Mouse (Mus musculus): Measurements from ENCODE around the gene Rsrc2.

Rsrc2 gene

GRCm38 (mm10) chr5:123696961-123697360 lies 52.3 kb downstream of the Rsrc2 start:
- in situ Hi-C loops (cut with MseI, MboI): loop anchor here (5.0 to 10.0 kb wide), 2 partner anchors 65 to 72 kb away; no protein-coding TSS in a partner anchor

GRCm38 (mm10) chr5:123696244-123696643 lies 53.0 kb downstream of the Rsrc2 start:
- in situ Hi-C loops (cut with MseI, MboI): loop anchor here (5.0 to 10.0 kb wide), 2 partner anchors 64 to 71 kb away; no protein-coding TSS in a partner anchor

GRCm38 (mm10) chr5:123694468-123694867 lies 54.7 kb downstream of the Rsrc2 start:
- in situ Hi-C loops (cut with MseI, MboI): loop anchor here in 1 of 2 experiments (10.0 kb wide), 1 partner anchor 70 kb away; no protein-coding TSS in a partner anchor

DNA sequence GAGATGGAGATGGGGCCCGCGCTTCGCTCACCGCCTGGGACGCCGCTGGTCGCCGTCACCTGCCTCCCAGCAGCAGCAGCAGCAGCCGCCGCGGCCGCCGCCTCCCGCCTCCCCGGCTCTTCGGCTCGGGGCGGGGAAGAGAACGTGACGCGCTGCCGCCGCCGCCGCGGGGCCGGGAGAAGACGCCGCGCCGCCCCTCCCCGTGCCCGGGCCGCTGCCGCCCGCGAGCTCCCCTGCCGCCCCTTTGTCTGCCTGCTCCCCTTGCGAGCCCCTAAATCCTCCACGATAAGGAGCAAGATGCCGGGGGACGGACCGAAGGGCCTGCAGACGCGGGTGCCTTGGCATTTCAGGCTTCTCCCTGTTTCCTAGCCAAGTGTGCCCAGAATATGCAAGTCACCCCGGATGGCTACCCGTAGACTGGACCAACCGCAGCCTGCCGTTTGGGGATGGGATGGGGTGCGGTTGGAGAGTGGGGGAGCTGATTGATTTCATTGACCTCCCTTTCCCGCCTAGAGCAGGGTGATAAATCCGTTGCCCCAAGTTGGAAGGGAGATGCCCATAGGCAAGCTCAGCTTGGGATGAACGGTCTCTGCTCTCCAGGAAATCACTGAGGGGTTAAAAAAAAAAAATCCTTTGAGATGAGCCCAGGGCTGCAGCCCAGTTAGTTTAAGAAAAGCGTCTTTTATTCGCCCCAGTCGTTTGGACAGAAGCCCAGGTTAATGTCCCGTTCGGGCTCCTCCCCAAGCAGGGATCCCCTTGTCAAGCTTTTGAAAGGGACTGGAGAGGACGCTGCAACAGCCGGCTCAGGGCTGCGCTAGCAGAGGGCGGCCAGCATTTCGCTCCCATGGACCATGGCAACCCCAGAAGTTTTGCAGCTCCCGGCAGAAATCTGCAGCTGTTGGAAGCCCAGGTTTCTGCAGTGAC lies 64.7 kb downstream of the Rsrc2 start, which contains the start of gene Clip1:
Clip1 (minus strand) TSS at position 398 of the 924 bp plus-strand sequence.
- in situ Hi-C loops (cut with MseI, MboI): no loop called here

DNA sequence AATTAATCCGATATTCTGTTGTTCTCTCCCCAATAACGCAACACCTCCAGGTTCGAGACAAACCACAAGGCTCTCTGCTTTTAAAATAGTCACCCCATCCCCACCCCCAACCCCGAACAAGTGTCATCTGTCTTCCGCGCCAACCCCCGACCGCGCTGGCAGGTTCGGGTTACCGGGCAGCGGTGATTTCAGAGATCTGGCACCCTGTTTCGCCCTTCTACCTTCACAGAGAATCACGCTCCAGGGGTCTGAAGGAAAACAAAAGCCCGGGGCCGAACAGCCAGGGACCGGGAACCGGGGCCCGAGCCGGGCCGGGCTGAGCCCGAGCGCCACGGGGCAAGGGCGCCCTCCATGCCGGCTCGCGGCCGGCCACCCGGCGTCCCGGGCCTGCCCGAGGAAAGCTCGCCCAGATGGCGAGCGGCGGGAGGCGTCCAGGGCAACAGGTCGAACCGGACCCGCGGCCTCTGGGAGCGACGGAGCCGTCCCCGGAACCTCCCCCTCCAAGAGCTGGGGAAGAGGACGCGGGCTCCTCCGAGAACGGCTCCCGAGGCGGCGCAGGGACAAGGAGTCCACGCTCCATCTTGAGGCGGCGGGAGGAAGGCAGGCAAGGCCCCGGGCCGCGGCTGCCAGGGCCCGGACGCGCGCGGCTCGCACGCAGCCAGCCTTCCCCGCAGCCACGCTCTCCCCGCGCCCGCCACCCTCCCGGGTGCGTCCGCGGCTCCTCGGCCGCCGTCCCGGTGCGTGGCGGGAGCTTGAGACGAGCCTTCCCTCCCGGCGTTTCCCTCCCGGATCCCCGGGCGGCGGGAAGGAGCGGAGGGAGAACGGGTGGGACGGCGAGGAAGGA lies 65.6 kb downstream of the Rsrc2 start:
- in situ Hi-C loops (cut with MseI, MboI): no loop called here

DNA sequence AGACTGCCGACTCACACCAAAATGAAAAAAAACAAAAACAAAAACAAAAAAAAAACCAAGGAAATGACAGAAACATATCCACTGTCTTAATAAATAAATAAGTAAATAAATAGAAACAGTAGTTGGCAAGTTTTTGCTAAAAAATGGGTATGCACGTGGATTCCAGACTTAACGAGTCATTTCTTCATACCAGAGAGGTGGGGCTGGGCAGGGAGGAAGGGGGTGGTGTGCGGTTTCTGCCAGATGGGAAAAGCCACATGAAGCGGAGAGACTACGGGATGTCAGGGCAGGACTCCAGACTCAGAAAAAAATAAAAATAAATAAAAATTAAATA lies 66.2 kb downstream of the Rsrc2 start:
- in situ Hi-C loops (cut with MseI, MboI): no loop called here

GRCm38 (mm10) chr5:123682372-123682771 lies 66.8 kb downstream of the Rsrc2 start:
- in situ Hi-C loops (cut with MseI, MboI): no loop called here

DNA sequence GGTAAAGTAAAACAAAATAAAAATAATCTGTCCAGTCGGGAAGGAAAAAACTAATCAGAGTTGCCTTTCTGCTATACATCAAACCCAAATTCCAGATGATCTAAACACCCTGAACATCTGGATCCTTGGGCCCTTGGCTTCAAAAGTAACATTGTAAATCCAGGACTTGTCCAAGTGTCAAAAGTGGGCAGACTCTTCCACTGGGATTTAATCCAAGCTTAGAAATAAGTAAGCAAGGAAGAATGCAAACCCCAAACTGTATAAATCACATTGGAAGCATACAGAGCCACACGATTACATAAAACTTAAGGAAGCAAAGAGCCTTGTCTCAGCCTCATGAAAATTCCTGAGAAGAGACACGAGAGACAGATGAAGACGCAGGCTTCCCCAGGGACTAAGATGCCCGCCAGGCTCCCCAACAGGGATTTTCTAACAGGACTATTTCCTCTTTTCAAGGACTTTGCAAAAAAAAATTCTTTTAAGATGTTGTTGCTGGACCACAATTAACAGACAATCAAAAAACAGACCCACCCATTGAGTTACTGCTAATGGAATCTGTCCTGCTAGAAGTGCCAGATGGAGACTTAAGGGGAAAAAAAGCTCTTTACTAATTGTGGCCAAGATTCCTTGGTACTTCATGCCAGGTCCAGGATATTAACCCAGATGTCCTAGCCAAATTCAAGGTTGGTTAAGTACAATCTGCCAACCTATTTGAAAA lies 69.5 kb downstream of the Rsrc2 start:
- in situ Hi-C loops (cut with MseI, MboI): no loop called here

DNA sequence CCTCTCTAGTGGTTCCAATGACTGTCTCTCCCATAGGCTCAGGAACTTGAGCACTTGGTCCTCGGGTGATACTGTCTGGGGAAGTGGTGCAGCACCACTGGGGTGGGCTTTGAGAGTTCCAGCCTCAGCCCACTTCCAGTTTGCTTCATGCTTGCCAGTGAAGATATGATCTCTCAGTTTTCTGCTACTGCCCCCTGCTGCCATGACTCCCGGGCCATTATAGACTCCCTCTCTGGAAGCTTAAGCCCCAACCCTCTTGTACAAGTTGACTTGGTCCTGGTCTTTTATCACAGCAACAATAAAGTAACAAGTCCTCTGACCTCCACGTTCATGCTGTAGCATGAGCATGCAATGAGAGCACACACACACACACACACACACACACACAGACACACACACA lies 70.1 kb downstream of the Rsrc2 start:
- in situ Hi-C loops (cut with MseI, MboI): no loop called here
